Mouse (Mus musculus) limb, embryonic 14.5 days (tissue): ENCODE measurements around the gene Lpgat1. TPM values are rescaled to one million over a fixed set of nuclear protein-coding genes. Genes with fewer than 3 reads are reported as not detected.

Experiments used
- ATAC-seq: fragments of 200-750 bp; cut with Nextera tagmentation; 2 replicates; pipeline ENCODE4 v1.8.0; 2017; ENCODE audit warnings: low read depth, moderate number of reproducible peaks, moderate TSS enrichment; ENCODE audit not compliant: low FRiP score
- DNase-seq: peaks from one replicate; pipeline ENCODE4 v3.0.0-alpha.2; 2015; ENCODE audit warnings: low spot score
- H3K27ac ChIP-seq: fragments of 300-500 bp; sonication (generic); replicated peaks from 2 replicates; pipeline ENCODE4 v1.5.1; 2014; ENCODE audit warnings: low read depth, mild to moderate bottlenecking, low read length, moderate library complexity, mixed read lengths
- H3K27me3 ChIP-seq: fragments of 300-500 bp; sonication (generic); 2 replicates; pipeline ENCODE4 v1.6.1; 2014; ENCODE audit warnings: low read length, mixed read lengths; ENCODE audit not compliant: control insufficient read depth, insufficient read depth
- H3K36me3 ChIP-seq: fragments of 300-500 bp; sonication (generic); 2 replicates; pipeline ENCODE4 v1.6.1; 2014; ENCODE audit warnings: mild to moderate bottlenecking, low read length, moderate library complexity, mixed read lengths; ENCODE audit not compliant: control insufficient read depth, insufficient read depth
- H3K4me1 ChIP-seq: fragments of 300-500 bp; sonication (generic); 2 replicates; pipeline ENCODE4 v1.6.1; 2014; ENCODE audit warnings: antibody characterized with exemption, low read length, mixed read lengths; ENCODE audit not compliant: control insufficient read depth, insufficient read depth
- H3K4me2 ChIP-seq: fragments of 300-500 bp; sonication (generic); replicated peaks from 2 replicates; pipeline ENCODE4 v1.6.1; 2014; ENCODE audit warnings: low read depth, mild to moderate bottlenecking, low read length, moderate library complexity; ENCODE audit not compliant: severe bottlenecking
- H3K4me3 ChIP-seq: fragments of 300-500 bp; sonication (generic); replicated peaks from 2 replicates; pipeline ENCODE4 v1.5.1; 2014; ENCODE audit warnings: low read length
- H3K9ac ChIP-seq: fragments of 300-500 bp; sonication (generic); 2 replicates; pipeline ENCODE4 v1.6.1; 2014; ENCODE audit warnings: mild to moderate bottlenecking, low read depth, low read length, moderate library complexity; ENCODE audit not compliant: severe bottlenecking
- H3K9me3 ChIP-seq: fragments of 300-500 bp; sonication (generic); 2 replicates; pipeline ENCODE4 v1.6.1; 2016; ENCODE audit warnings: low read length; ENCODE audit not compliant: control insufficient read depth
- POLR2A ChIP-seq: fragments of 200-500 bp; IDR thresholded peaks from 2 replicates; pipeline ENCODE4 v1.8.0; 2012; ENCODE audit warnings: inconsistent platforms, mild to moderate bottlenecking, moderate library complexity, borderline replicate concordance; ENCODE audit not compliant: insufficient read depth, insufficient read length; ENCODE audit errors: extremely low read depth
- WGBS: fragments of 180-500 bp; shearing (Covaris S2); extraction: QIAGEN DNeasy Blood & Tissue Kit; methylation state at CpG from one replicate; pipeline ENCODE4 v1.1.7; 2014; 5-methylcytosine and 5-hydroxymethylcytosine counted together
- polyA plus RNA-seq, 2 experiments: library from polyadenylated mRNA; depleted of rRNA in 1 of 2; stranded (reverse) in 1 of 2; unstranded in 1 of 2; fragments of >200 nt; fragmentation: Nextera tagmentation in 1 of 2; extraction: Ambion mirVana in 1 of 2; gene quantifications; 2 replicates each; pipeline versions ENCODE4 v1.2.1 to v1.2.3; 2012 to 2014

Gene Lpgat1
- polyA plus RNA-seq, 2 experiments = 24.7 to 39.9 TPM

- H3K4me2 ChIP-seq = no peak overlapping the region
- H3K27ac ChIP-seq = no peak overlapping the region
- ATAC-seq (no peak), DNase-seq (no peak)
- H3K4me1 ChIP-seq = no peaks in the 10 kb centered on the region
- no peak for TF ChIP-seq POLR2A
- no peak overlapping the region for H3K4me3 ChIP-seq
- H3K9ac ChIP-seq = no peak overlapping the region
- H3K27me3 ChIP-seq = no peaks in the 10 kb centered on the region
- no peaks in the 10 kb centered on the region for H3K9me3 ChIP-seq
- no peaks in the 10 kb centered on the region for H3K36me3 ChIP-seq
- WGBS = 71% methylated on average over 8 of the region's 8 CpGs
Measured at GRCm38 (mm10) chr1:191792991-191793390, 75.4 kb downstream of the Lpgat1 start.

GRCm38 (mm10) chr1:191793888-191794532 lies 76.4 kb downstream of the Lpgat1 start:
- H3K9ac ChIP-seq = no peak overlapping the region
- DNase-seq = no peak
- no peak overlapping the region for H3K27ac ChIP-seq
- no peak for ATAC-seq
- H3K36me3 ChIP-seq = no peaks in the 10 kb centered on the region
- H3K4me2 ChIP-seq = no peak overlapping the region
- H3K4me3 ChIP-seq = no peak overlapping the region
- H3K27me3 ChIP-seq = no peaks in the 10 kb centered on the region
- H3K9me3 ChIP-seq = no peaks in the 10 kb centered on the region
- no peaks in the 10 kb centered on the region for H3K4me1 ChIP-seq
- WGBS = 83% methylated on average over 7 of the region's 7 CpGs
- no peak for TF ChIP-seq POLR2A

- H3K36me3 ChIP-seq = no peaks in the 10 kb centered on the region
- no peaks in the 10 kb centered on the region for H3K9me3 ChIP-seq
- no peak overlapping the region for H3K27ac ChIP-seq
- H3K4me3 ChIP-seq = no peak overlapping the region
- no peak for ATAC-seq
- WGBS = 82% methylated on average over 4 of the region's 4 CpGs
- H3K27me3 ChIP-seq = no peaks in the 10 kb centered on the region
- no peak overlapping the region for H3K9ac ChIP-seq
- no peak for DNase-seq
- no peaks in the 10 kb centered on the region for H3K4me1 ChIP-seq
- H3K4me2 ChIP-seq = no peak overlapping the region
- TF ChIP-seq POLR2A = no peak
Measured at GRCm38 (mm10) chr1:191796238-191796896, 78.7 kb downstream of the Lpgat1 start.

GRCm38 (mm10) chr1:191802093-191802819 lies 84.6 kb downstream of the Lpgat1 start:
- Histone ChIP-seq H3K4me2 (no peak overlapping the region), H3K4me1 (no peaks in the 10 kb centered on the region), H3K4me3 (no peak overlapping the region), H3K27ac (no peak overlapping the region), H3K9me3 (no peaks in the 10 kb centered on the region), H3K9ac (no peak overlapping the region), H3K36me3 (no peaks in the 10 kb centered on the region), H3K27me3 (no peaks in the 10 kb centered on the region)
- TF ChIP-seq POLR2A = no peak
- WGBS = 44% methylated on average over 9 of the region's 9 CpGs
- ATAC-seq (no peak), DNase-seq (no peak)

- Histone ChIP-seq H3K9me3 (no peaks in the 10 kb centered on the region), H3K4me1 (no peaks in the 10 kb centered on the region), H3K4me3 (no peak overlapping the region), H3K9ac (no peak overlapping the region), H3K27ac (no peak overlapping the region), H3K4me2 (no peak overlapping the region), H3K36me3 (no peaks in the 10 kb centered on the region), H3K27me3 (no peaks in the 10 kb centered on the region)
- 61% methylated on average over 10 of the region's 10 CpGs for WGBS
- TF ChIP-seq POLR2A = no peak
- DNase-seq (no peak), ATAC-seq (no peak)
Measured at GRCm38 (mm10) chr1:191802820-191803655, 85.4 kb downstream of the Lpgat1 start.
